Mouse (Mus musculus): ENCODE measurements at regions not wholly inside any gene's neighbourhood (a gene's known extent, or its start where the extent isn't known, plus 50 kb on each side); places are given as distances from the start of the nearest gene placed in this dataset.

GRCm38 (mm10) chr1:136710196-136710595 lies 85.5 kb downstream of the Zfp281 start:
- TF ChIP-seq GATA1 (IDR thresholded peaks at IDR 0.05; ENCODE audit: low read depth, low read length) (no peak), POLR2A (IDR thresholded peaks at IDR 0.05; ENCODE audit: control insufficient read depth in 1 of 2, insufficient read depth in 1 of 2, low read depth in 1 of 2, low read length in 2 of 2, poor library complexity in 1 of 2) (no peak), USF2 (IDR thresholded peaks at IDR 0.05; ENCODE audit: borderline replicate concordance in 1 of 2, insufficient read depth in 1 of 2, low read depth in 1 of 2, low read length in 2 of 2) (no peak), HCFC1 (IDR thresholded peaks at IDR 0.05; ENCODE audit: low read depth, low read length) (no peak), CHD1 (IDR thresholded peaks at IDR 0.05; ENCODE audit: low read depth, low read length) (no peak), MAX (IDR thresholded peaks at IDR 0.05; ENCODE audit: low read length) (no peak), CTCF (IDR thresholded peaks at IDR 0.05 in 2 of 3, conservative IDR thresholded peaks at IDR 0.05 in 1 of 3; ENCODE audit: control insufficient read depth in 1 of 3, insufficient read depth in 1 of 3, low read depth in 2 of 3, low read length in 3 of 3, poor library complexity in 1 of 3, severe bottlenecking in 1 of 3) (peak; percentile 33 to 46 (median 35))
